8 mouse cellular contexts compared by ENCODE assay signal in the genomic region with DNA sequence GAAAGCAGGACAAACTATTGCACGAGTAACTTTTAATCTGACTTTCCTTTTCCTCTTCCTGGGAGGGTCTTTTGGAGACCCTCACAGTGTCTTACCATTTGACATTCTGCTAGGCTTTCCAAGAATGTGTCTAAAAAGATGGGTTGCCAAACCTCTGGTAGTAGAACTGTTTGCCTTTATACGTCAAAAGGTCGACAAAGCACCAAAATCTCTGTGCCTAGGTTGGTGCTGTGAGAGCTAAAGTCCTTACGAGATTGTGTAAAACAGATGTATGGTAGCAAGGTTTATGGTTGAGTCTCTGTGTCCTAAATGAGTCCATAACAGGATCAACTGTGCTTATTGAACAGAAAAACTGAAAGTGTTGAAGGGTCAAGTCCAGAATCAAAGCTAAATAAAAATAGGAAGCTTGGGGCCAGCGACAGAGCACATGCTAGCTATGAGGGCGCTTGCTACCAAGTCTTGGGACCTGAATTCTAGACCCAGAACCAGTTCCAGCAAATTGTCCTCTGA. TPM values are rescaled to one million over a fixed set of nuclear protein-coding genes. Genes with fewer than 3 reads are reported as not detected.
DNase-seq lines count a peak whose midpoint lies in the region; ATAC-seq and TF ChIP-seq lines count a peak whose summit lies in the region.

No protein-coding gene starts in this region.

- TF ChIP-seq POLR2A in cortical plate, adult 2 months (IDR thresholded peaks at IDR 0.05; ENCODE audit: extremely low read depth, insufficient read depth, low read length): no peak

- peaks cover 22% of the 10 kb centered on the region for H3K4me1 ChIP-seq in kidney, embryonic 15.5 days
- H3K4me1 ChIP-seq in cortical plate, adult 2 months (ENCODE audit: control insufficient read depth, insufficient read depth, low read length): no peaks in the 10 kb centered on the region
- H3K4me1 ChIP-seq in hindbrain, embryonic 16.5 days (ENCODE audit: control insufficient read depth, insufficient read depth, low read depth, low read length): peaks cover 5% of the 10 kb centered on the region
- no peaks in the 10 kb centered on the region for H3K4me1 ChIP-seq in midbrain, postnatal 0 days (ENCODE audit: insufficient read depth, low read length)

- H3K36me3 ChIP-seq in kidney, embryonic 15.5 days: no peaks in the 10 kb centered on the region
- no peaks in the 10 kb centered on the region for H3K36me3 ChIP-seq in hindbrain, embryonic 16.5 days (ENCODE audit: control insufficient read depth, insufficient read depth, low read length)
- no peaks in the 10 kb centered on the region for H3K36me3 ChIP-seq in midbrain, postnatal 0 days (ENCODE audit: insufficient read depth, low read length)

- no peak for ATAC-seq in kidney, embryonic 15.5 days (replicated peaks; ENCODE audit: low FRiP score)
- ATAC-seq in hindbrain, embryonic 16.5 days: no peak
- ATAC-seq in midbrain, postnatal 0 days (ENCODE audit: low FRiP score): no peak

- WGBS in kidney, embryonic 15.5 days: 63% methylated on average over 6 of the region's 6 CpGs
- WGBS in hindbrain, embryonic 16.5 days: 69% methylated on average over 6 of the region's 6 CpGs
- 73% methylated on average over 6 of the region's 6 CpGs for WGBS in midbrain, postnatal 0 days

- no peak for DNase-seq in kidney, postnatal 4 days
- DNase-seq in midbrain, postnatal 0 days (ENCODE audit: low spot score): no peak
- DNase-seq in cerebellum, adult 9-10 months: no peak
- DNase-seq in left cerebral cortex, adult 18-20 months (ENCODE audit: low spot score in 2 of 2): no peak
- no peak for DNase-seq in kidney, postnatal 25 days

- TF ChIP-seq CTCF in cortical plate, adult 2 months (IDR thresholded peaks at IDR 0.05; ENCODE audit: extremely low read depth, insufficient read depth, low read length): no peak
- TF ChIP-seq CTCF in midbrain, postnatal 0 days (IDR thresholded peaks at IDR 0.05): no peak

- no peaks in the 10 kb centered on the region for H3K27me3 ChIP-seq in kidney, embryonic 15.5 days
- H3K27me3 ChIP-seq in hindbrain, embryonic 16.5 days (replicated peaks; ENCODE audit: control insufficient read depth, insufficient read depth, low read length): no peaks in the 10 kb centered on the region
- no peaks in the 10 kb centered on the region for H3K27me3 ChIP-seq in midbrain, postnatal 0 days (ENCODE audit: insufficient read depth, low read length)

- H3K27ac ChIP-seq in kidney, embryonic 15.5 days: peak overlapping the region; percentile 95
- H3K27ac ChIP-seq in cortical plate, adult 2 months (ENCODE audit: insufficient read depth, low read length): no peak overlapping the region
- no peak overlapping the region; the same call in 1 of the 2 replicates for H3K27ac ChIP-seq in hindbrain, embryonic 16.5 days (ENCODE audit: low read depth, low read length)
- H3K27ac ChIP-seq in midbrain, postnatal 0 days (ENCODE audit: low read depth, low read length): no peak overlapping the region

- H3K4me3 ChIP-seq in kidney, embryonic 15.5 days (replicated peaks): peak overlapping the region; percentile 87
- peak overlapping the region; percentile 67; the same call in 1 of the 2 replicates for H3K4me3 ChIP-seq in cortical plate, adult 2 months (ENCODE audit: insufficient read depth, low read length)
- H3K4me3 ChIP-seq in hindbrain, embryonic 16.5 days (ENCODE audit: low read length): no peak overlapping the region; the same call in 1 of the 2 replicates
- H3K4me3 ChIP-seq in midbrain, postnatal 0 days (ENCODE audit: low read depth, low read length): peak overlapping the region; percentile 58; the same call in 1 of the 2 replicates

- H3K9me3 ChIP-seq in kidney, embryonic 15.5 days (replicated peaks): no peaks in the 10 kb centered on the region
- H3K9me3 ChIP-seq in hindbrain, embryonic 16.5 days (ENCODE audit: control insufficient read depth, low read length): no peaks in the 10 kb centered on the region
- H3K9me3 ChIP-seq in midbrain, postnatal 0 days (ENCODE audit: low read length): no peaks in the 10 kb centered on the region

- H3K9ac ChIP-seq in kidney, embryonic 15.5 days: no peak overlapping the region
- H3K9ac ChIP-seq in hindbrain, embryonic 16.5 days (ENCODE audit: low read depth, low read length): peak overlapping the region; percentile 82
- H3K9ac ChIP-seq in midbrain, postnatal 0 days (replicated peaks; ENCODE audit: low read length, poor library complexity, severe bottlenecking): 0 out of 2 replicates have a peak overlapping the region, but pooled peaks have one; percentile 81

- peak overlapping the region; percentile 82 for H3K4me2 ChIP-seq in kidney, embryonic 15.5 days
- peak overlapping the region; percentile 96 for H3K4me2 ChIP-seq in hindbrain, embryonic 16.5 days (ENCODE audit: low read length)
- peak overlapping the region; percentile 82 for H3K4me2 ChIP-seq in midbrain, postnatal 0 days (ENCODE audit: low read depth, low read length, poor library complexity, severe bottlenecking)

RNA-seq across cellular contexts. Expression of a gene that starts 0.8 kb away (rescaled TPM):
- polyA plus RNA-seq in kidney, embryonic 15.5 days (2015; fragmentation: Nextera tagmentation; extraction: Ambion mirVana): 44.8 and 49.6 TPM in 2 replicates
- 10.5 and 14.0 TPM in 2 replicates for polyA plus RNA-seq in cortical plate, adult 2 months (2012; rRNA removed)
- polyA plus RNA-seq in hindbrain, embryonic 16.5 days (2015; fragmentation: Nextera tagmentation; extraction: Ambion mirVana): 4.1 and 6.2 TPM in 2 replicates
- 3.6 and 6.0 TPM in 2 replicates for total RNA-seq in midbrain, postnatal 0 days (2014; rRNA removed)
- polyA plus RNA-seq in midbrain, postnatal 0 days (2015; fragmentation: Nextera tagmentation; extraction: Ambion mirVana): 1.3 and 1.7 TPM in 2 replicates
- 10 to 100 TPM; 11.7 to 13.7 TPM for total RNA-seq in left cerebral cortex, adult 18-20 months (2021)

RNA-seq across cellular contexts. Expression of a gene that starts 21.5 kb away (rescaled TPM):
- polyA plus RNA-seq in kidney, embryonic 15.5 days (2015; fragmentation: Nextera tagmentation; extraction: Ambion mirVana): 3.6 and 5.0 TPM in 2 replicates
- polyA plus RNA-seq in cortical plate, adult 2 months (2012; rRNA removed): 7.3 and 8.1 TPM in 2 replicates
- 16.0 and 19.3 TPM in 2 replicates for polyA plus RNA-seq in hindbrain, embryonic 16.5 days (2015; fragmentation: Nextera tagmentation; extraction: Ambion mirVana)
- 18.7 and 21.5 TPM in 2 replicates for total RNA-seq in midbrain, postnatal 0 days (2014; rRNA removed)
- 19.3 and 20.2 TPM in 2 replicates for polyA plus RNA-seq in midbrain, postnatal 0 days (2015; fragmentation: Nextera tagmentation; extraction: Ambion mirVana)
- total RNA-seq in left cerebral cortex, adult 18-20 months (2021): 1 to 10 TPM; 7.4 to 9.8 TPM
